Mouse (Mus musculus): Measurements from ENCODE around the gene Cdc40.

GRCm38 (mm10) chr10:40816471-40816870, 66.6 kb downstream of the Cdc40 start:
- TF ChIP-seq CTCF (conservative IDR thresholded peaks at IDR 0.05; ENCODE audit: insufficient read depth, insufficient read length, low read depth, low read length) (no peak), POLR2A (IDR thresholded peaks at IDR 0.05; ENCODE audit: low read depth, low read length) (no peak)

Measured in kidney, adult 2 months (tissue).